Mouse (Mus musculus) kidney, embryonic 14.5 days (tissue): ENCODE measurements at regions not wholly inside any gene's neighbourhood (a gene's known extent, or its start where the extent isn't known, plus 50 kb on each side); places are given as distances from the start of the nearest gene placed in this dataset.

Experiments used
- ATAC-seq: fragments of 200-750 bp; cut with Nextera tagmentation; 2 replicates; pipeline ENCODE4 v1.8.0; 2017; ENCODE audit warnings: moderate number of reproducible peaks, mild to moderate bottlenecking, moderate TSS enrichment, moderate library complexity; ENCODE audit not compliant: low FRiP score, low TSS enrichment
- H3K27ac ChIP-seq: fragments of 300-500 bp; sonication (generic); 2 replicates; pipeline ENCODE4 v1.5.1; 2014; ENCODE audit warnings: low read depth, mild to moderate bottlenecking, low read length, moderate library complexity, mixed read lengths
- H3K27me3 ChIP-seq: fragments of 300-500 bp; sonication (generic); 2 replicates; pipeline ENCODE4 v1.6.1; 2014; ENCODE audit warnings: mild to moderate bottlenecking, low read length; ENCODE audit not compliant: control insufficient read depth, insufficient read depth
- H3K36me3 ChIP-seq: fragments of 300-500 bp; sonication (generic); 2 replicates; pipeline ENCODE4 v1.6.1; 2014; ENCODE audit warnings: low read length, mixed read lengths; ENCODE audit not compliant: control insufficient read depth, insufficient read depth
- H3K4me1 ChIP-seq: fragments of 300-500 bp; sonication (generic); 2 replicates; pipeline ENCODE4 v1.6.1; 2014; ENCODE audit warnings: low read length, mixed read lengths; ENCODE audit not compliant: control insufficient read depth, insufficient read depth
- H3K4me2 ChIP-seq: fragments of 300-500 bp; sonication (generic); replicated peaks from 2 replicates; pipeline ENCODE4 v1.6.1; 2014; ENCODE audit warnings: low read depth, mild to moderate bottlenecking, low read length
- H3K4me3 ChIP-seq: fragments of 300-500 bp; sonication (generic); 2 replicates; pipeline ENCODE4 v1.5.1; 2014; ENCODE audit warnings: mild to moderate bottlenecking, low read length
- H3K9ac ChIP-seq: fragments of 300-500 bp; sonication (generic); 2 replicates; pipeline ENCODE4 v1.6.1; 2014; ENCODE audit warnings: low read depth, mild to moderate bottlenecking, low read length, moderate library complexity
- H3K9me3 ChIP-seq: fragments of 300-500 bp; sonication (generic); 2 replicates; pipeline ENCODE4 v1.6.1; 2016; ENCODE audit warnings: low read length; ENCODE audit not compliant: control insufficient read depth
- WGBS: fragments of 180-500 bp; shearing (Covaris S2); extraction: QIAGEN DNeasy Blood & Tissue Kit; methylation state at CpG from one replicate; pipeline ENCODE4 v1.1.7; 2014; 5-methylcytosine and 5-hydroxymethylcytosine counted together

GRCm38 (mm10) chr16:51650100-51650499, 380.9 kb upstream of the Cblb start:
- no peak overlapping the region for H3K9ac ChIP-seq
- H3K27me3 ChIP-seq, result no peaks in the 10 kb centered on the region
- no peak overlapping the region for H3K4me2 ChIP-seq
- H3K4me1 ChIP-seq, result no peaks in the 10 kb centered on the region
- WGBS, result 63% methylated on average over 5 of the region's 5 CpGs
- H3K9me3 ChIP-seq, result no peaks in the 10 kb centered on the region
- no peak overlapping the region for H3K4me3 ChIP-seq
- no peak for ATAC-seq
- no peaks in the 10 kb centered on the region for H3K36me3 ChIP-seq
- no peak overlapping the region for H3K27ac ChIP-seq

GRCm38 (mm10) chr16:51650683-51651082, 380.3 kb upstream of the Cblb start:
- 89% methylated on average over 5 of the region's 5 CpGs for WGBS

GRCm38 (mm10) chr16:51661693-51662092, 369.3 kb upstream of the Cblb start:
- H3K4me2 ChIP-seq, result no peak overlapping the region
- no peak overlapping the region for H3K27ac ChIP-seq
- no peak overlapping the region for H3K4me3 ChIP-seq
- no peak overlapping the region for H3K9ac ChIP-seq
- no peaks in the 10 kb centered on the region for H3K27me3 ChIP-seq
- no peaks in the 10 kb centered on the region for H3K4me1 ChIP-seq
- ATAC-seq, result no peak
- no peaks in the 10 kb centered on the region for H3K36me3 ChIP-seq
- WGBS, result 90% methylated on average over 1 of the region's 1 CpGs
- no peaks in the 10 kb centered on the region for H3K9me3 ChIP-seq

More at GRCm38 (mm10) chr16:51650683-51651082, 380.3 kb upstream of the Cblb start:
- H3K36me3 ChIP-seq, result no peaks in the 10 kb centered on the region
- H3K9me3 ChIP-seq, result no peaks in the 10 kb centered on the region
- no peaks in the 10 kb centered on the region for H3K4me1 ChIP-seq
- H3K27me3 ChIP-seq, result no peaks in the 10 kb centered on the region
- H3K9ac ChIP-seq, result no peak overlapping the region
- ATAC-seq, result no peak
- H3K27ac ChIP-seq, result no peak overlapping the region
- H3K4me3 ChIP-seq, result no peak overlapping the region
- H3K4me2 ChIP-seq, result no peak overlapping the region

GRCm38 (mm10) chr16:51664325-51664724, 366.7 kb upstream of the Cblb start:
- Histone ChIP-seq H3K36me3 (no peaks in the 10 kb centered on the region), H3K9ac (no peak overlapping the region), H3K27ac (no peak overlapping the region), H3K4me3 (no peak overlapping the region), H3K4me2 (no peak overlapping the region), H3K9me3 (peaks cover 3% of the 10 kb centered on the region; the same call in 1 of the 2 replicates), H3K27me3 (no peaks in the 10 kb centered on the region), H3K4me1 (no peaks in the 10 kb centered on the region)
- 68% methylated on average over 2 of the region's 2 CpGs for WGBS
- no peak for ATAC-seq

GRCm38 (mm10) chr16:51675101-51675500, 355.9 kb upstream of the Cblb start:
- Histone ChIP-seq H3K27me3 (no peaks in the 10 kb centered on the region), H3K4me2 (no peak overlapping the region), H3K9me3 (no peaks in the 10 kb centered on the region), H3K4me3 (no peak overlapping the region), H3K4me1 (no peaks in the 10 kb centered on the region), H3K27ac (no peak overlapping the region), H3K36me3 (no peaks in the 10 kb centered on the region), H3K9ac (no peak overlapping the region)
- WGBS, result 82% methylated on average over 3 of the region's 3 CpGs
- ATAC-seq, result no peak

GRCm38 (mm10) chr16:51675988-51676387, 355.0 kb upstream of the Cblb start:
- H3K27me3 ChIP-seq, result no peaks in the 10 kb centered on the region
- ATAC-seq, result no peak
- H3K27ac ChIP-seq, result no peak overlapping the region
- no peak overlapping the region for H3K4me2 ChIP-seq
- no peak overlapping the region for H3K9ac ChIP-seq
- WGBS, result 4% methylated on average over 4 of the region's 4 CpGs
- H3K9me3 ChIP-seq, result no peaks in the 10 kb centered on the region
- no peaks in the 10 kb centered on the region for H3K36me3 ChIP-seq
- H3K4me3 ChIP-seq, result no peak overlapping the region
- H3K4me1 ChIP-seq, result no peaks in the 10 kb centered on the region

- H3K4me3 ChIP-seq, result no peak overlapping the region
- H3K4me1 ChIP-seq, result no peaks in the 10 kb centered on the region
- no peaks in the 10 kb centered on the region for H3K9me3 ChIP-seq
- WGBS, result 96% methylated on average over 3 of the region's 3 CpGs
- no peaks in the 10 kb centered on the region for H3K27me3 ChIP-seq
- H3K36me3 ChIP-seq, result no peaks in the 10 kb centered on the region
- no peak for ATAC-seq
- H3K27ac ChIP-seq, result no peak overlapping the region
- H3K9ac ChIP-seq, result no peak overlapping the region
- H3K4me2 ChIP-seq, result no peak overlapping the region
These were observed 340.2 kb upstream of the Cblb start for GRCm38 (mm10) chr16:51690861-51691260.

- no peak overlapping the region for H3K4me2 ChIP-seq
- 73% methylated on average over 2 of the region's 2 CpGs for WGBS
- H3K36me3 ChIP-seq, result no peaks in the 10 kb centered on the region
- no peaks in the 10 kb centered on the region for H3K27me3 ChIP-seq
- no peak overlapping the region for H3K9ac ChIP-seq
- no peaks in the 10 kb centered on the region for H3K4me1 ChIP-seq
- no peak overlapping the region for H3K27ac ChIP-seq
- H3K4me3 ChIP-seq, result no peak overlapping the region
- ATAC-seq, result no peak
- H3K9me3 ChIP-seq, result no peaks in the 10 kb centered on the region
These were observed 326.0 kb upstream of the Cblb start for GRCm38 (mm10) chr16:51705026-51705425.

- Histone ChIP-seq H3K4me3 (no peak overlapping the region), H3K36me3 (no peaks in the 10 kb centered on the region), H3K9me3 (no peaks in the 10 kb centered on the region), H3K4me1 (0 out of 2 replicates have a peak, but pooled peaks cover 3% of the 10 kb centered on the region), H3K27ac (no peak overlapping the region), H3K4me2 (no peak overlapping the region), H3K27me3 (no peaks in the 10 kb centered on the region), H3K9ac (no peak overlapping the region)
- no peak for ATAC-seq
- WGBS, result 70% methylated on average over 2 of the region's 2 CpGs
These were observed 312.3 kb upstream of the Cblb start for GRCm38 (mm10) chr16:51718695-51719094.
